Mouse (Mus musculus): ENCODE measurements around the gene Ccdc90b. TPM values are rescaled to one million over a fixed set of nuclear protein-coding genes. Genes with fewer than 3 reads are reported as not detected.

Gene Ccdc90b
- polyA plus RNA-seq, 1 experiment from 2014 or later, result 49.3 TPM

Other genes starting within 250 kb of the Ccdc90b start
- gene Ankrd42, start 76.0 kb downstream of the Ccdc90b start, polyA plus RNA-seq (2015; fragmentation: Nextera tagmentation; extraction: Ambion mirVana), result 3.9 and 5.3 TPM in 2 replicates
- gene Pcf11, start 108.8 kb downstream of the Ccdc90b start, polyA plus RNA-seq (2015; fragmentation: Nextera tagmentation; extraction: Ambion mirVana), result 17.0 and 21.2 TPM in 2 replicates
- gene Rab30, start 180.5 kb downstream of the Ccdc90b start, polyA plus RNA-seq (2015; fragmentation: Nextera tagmentation; extraction: Ambion mirVana), result 20.9 and 24.1 TPM in 2 replicates